Mouse (Mus musculus) small intestine, adult 2 months (tissue): ENCODE results near the gene Mkrn1.
A peak's percentile ranks its signal among the peaks of the same experiment; 100 is the strongest.

Source experiments
- CTCF ChIP-seq: fragments of 200-500 bp; IDR thresholded peaks from 2 replicates; pipeline ENCODE4 v1.5.1; 2012; ENCODE audit warnings: low read depth, mild to moderate bottlenecking, control low read depth, inconsistent platforms, low read length, moderate library complexity, mixed read lengths; ENCODE audit not compliant: insufficient replicate concordance, insufficient read length; ENCODE audit errors: extremely low read depth
- POLR2A ChIP-seq: fragments of 200-500 bp; IDR thresholded peaks from 2 replicates; pipeline ENCODE4 v1.6.1; 2012; ENCODE audit warnings: low read depth, mild to moderate bottlenecking, control low read depth, inconsistent platforms, low read length, moderate library complexity

GRCm38 (mm10) chr6:39445801-39446572 is 25.7 kb upstream of the Mkrn1 start:
- peak; percentile 15; the same call in 1 of the 2 replicates for TF ChIP-seq CTCF
- TF ChIP-seq POLR2A: no peak
